Mouse (Mus musculus) bone marrow, adult 2 months (tissue): ENCODE measurements around the gene Lmcd1.
"Not testable (repeated sequence)": the region's sequence is repeated elsewhere in the genome, so short reads cannot be mapped to it uniquely, and the experiment has no call there.

ENCODE experiments used
- CTCF ChIP-seq: fragments of 200-500 bp; IDR thresholded peaks from 2 replicates; pipeline ENCODE4 v1.5.1; 2011; ENCODE audit warnings: low read length, control low read depth; ENCODE audit not compliant: control insufficient read depth, insufficient read depth
- POLR2A ChIP-seq: fragments of 200-500 bp; IDR thresholded peaks from 2 replicates; pipeline ENCODE4 v1.6.1; 2011; ENCODE audit warnings: low read depth, mild to moderate bottlenecking, control low read depth, low read length, borderline replicate concordance; ENCODE audit not compliant: control insufficient read depth

DNA sequence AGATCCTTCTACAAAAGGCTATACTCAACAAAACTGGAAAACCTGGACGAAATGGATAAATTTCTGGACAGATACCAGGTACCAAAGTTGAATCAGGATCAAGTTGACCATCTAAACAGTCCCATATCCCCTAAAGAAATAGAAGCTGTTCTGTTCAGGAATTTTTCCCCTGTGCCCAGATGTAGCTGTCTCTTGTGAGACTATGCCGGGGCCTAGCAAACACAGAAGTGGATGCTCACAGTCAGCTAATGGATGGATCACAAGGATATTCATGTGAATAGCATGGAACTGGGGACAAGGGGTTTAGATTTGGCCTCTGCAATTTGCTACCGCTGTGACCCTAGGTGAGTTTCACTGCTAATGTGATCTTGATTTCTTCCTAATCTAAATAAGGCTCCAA, 19.6 kb upstream of the Lmcd1 start:
- not testable (repeated sequence) for TF ChIP-seq POLR2A, CTCF
